Mouse (Mus musculus): ENCODE results near the gene Akap2.

DNA sequence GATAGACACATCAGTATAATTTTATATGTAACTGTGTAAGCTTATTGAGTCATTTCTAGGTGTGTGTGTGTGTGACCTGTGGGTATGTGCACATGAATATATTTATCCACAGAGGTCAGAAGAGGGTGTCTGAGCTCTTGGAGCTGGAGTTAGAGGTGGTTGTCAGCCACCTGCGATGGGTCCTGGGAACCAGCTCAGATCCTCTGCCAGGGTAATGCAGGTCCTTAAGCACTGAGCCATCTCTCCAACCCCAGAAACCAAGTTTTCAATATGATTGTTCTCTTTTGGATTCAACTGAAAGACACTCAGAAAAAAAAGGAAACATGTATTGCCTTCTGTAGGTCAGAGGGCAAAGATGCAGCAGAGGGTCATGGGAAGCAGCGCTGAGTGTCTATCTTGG, 35.1 kb upstream of the Akap2 start:
- TF ChIP-seq CTCF (IDR thresholded peaks at IDR 0.05; ENCODE audit: low read depth, low read length) (no peak), POLR2A (IDR thresholded peaks at IDR 0.05; ENCODE audit: extremely low read depth, insufficient read depth, low read length) (no peak)
